Mouse (Mus musculus) E14TG2a.4 (cell line): Measurements from ENCODE around the gene B4galt3.

ENCODE experiments used
- CTCF ChIP-seq: conservative IDR thresholded peaks from 2 replicates; pipeline ENCODE4 v1.5.1; 2014; ENCODE audit warnings: low read length
- NANOG ChIP-seq: IDR thresholded peaks from 2 replicates; pipeline ENCODE4 v1.6.1; 2014; ENCODE audit warnings: borderline replicate concordance, low read length, mixed read lengths

DNA sequence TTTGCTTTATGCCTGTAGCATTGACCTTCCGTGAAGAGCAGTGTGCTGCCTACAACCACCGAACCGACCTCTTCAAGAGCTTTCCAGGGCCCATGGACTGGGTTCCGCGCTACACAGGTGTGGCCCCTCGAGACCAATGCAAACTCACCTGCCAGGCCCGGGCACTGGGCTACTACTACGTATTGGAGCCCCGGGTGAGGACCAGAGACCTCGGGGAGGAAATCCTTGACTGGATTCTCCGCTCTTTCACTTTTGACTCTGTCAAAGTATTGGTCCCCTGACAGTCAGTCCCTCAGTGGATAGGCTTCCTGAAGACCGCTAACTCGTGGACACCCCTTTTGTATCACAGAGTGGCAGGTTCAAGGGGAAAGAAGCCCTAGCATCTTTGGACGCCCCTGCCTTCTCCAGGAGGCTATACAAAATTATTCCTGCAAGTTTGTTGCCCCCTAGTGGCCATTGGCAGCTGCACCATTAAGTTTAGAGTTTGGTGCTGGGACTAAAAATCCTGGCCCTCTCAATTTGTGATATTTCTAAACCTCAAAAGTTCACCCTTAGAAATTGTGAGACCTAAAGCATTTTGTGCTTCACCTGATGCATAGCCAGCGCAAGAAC, 13.1 kb upstream of the B4galt3 start:
- TF ChIP-seq CTCF, result peak; percentile 72
- TF ChIP-seq NANOG, result no peak
